In the genomic region with DNA sequence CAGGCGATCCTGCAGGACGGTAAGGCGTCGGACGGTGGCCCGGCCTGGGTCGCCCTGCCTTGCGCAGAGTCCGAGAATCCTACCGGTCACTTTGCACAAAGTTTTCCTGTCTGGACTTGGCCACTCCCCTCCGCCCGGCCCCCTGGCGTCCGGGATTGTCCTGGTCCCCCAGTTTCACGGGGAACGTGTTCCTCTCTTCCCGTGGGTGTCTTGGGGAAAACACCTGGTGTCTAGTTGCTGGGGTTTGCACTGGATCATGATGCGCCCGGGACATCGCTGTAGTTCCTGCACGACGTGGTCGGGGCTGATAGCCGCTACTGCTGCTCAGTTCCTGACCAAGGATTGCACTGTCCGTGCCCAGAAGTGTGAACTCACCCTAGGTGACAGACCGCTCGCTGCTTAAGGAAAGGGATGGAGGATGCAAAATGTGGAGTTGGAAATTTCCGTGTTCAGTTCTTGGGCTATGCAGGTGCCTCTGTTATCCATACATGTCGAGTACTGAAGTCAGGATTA, we compare ENCODE assay signal across 9 mouse cellular contexts. TPM values are rescaled to one million over a fixed set of nuclear protein-coding genes. Genes with fewer than 3 reads are reported as not detected.
DNase-seq lines count a peak whose midpoint lies in the region; ATAC-seq lines count a peak whose summit lies in the region.
"Had no signal": no experiment of that assay in that cellular context is flagged by ENCODE, and none has a peak within 500 bp of the region (broad histone marks: within the 10 kb centered on the region; RNA-seq: fewer than 3 reads in every experiment).

No protein-coding gene starts in this region.

- DNase-seq in lung, postnatal 10 days: no peak
- peak; percentile 51 for DNase-seq in embryonic facial prominence, embryonic 14.5 days (ENCODE audit: low spot score)
- no peak for DNase-seq in limb, embryonic 10.5 days (ENCODE audit: low spot score)
- no peak for DNase-seq in adrenal gland, postnatal 10 days
- DNase-seq in yolk sac, embryonic 10.5 days (ENCODE audit: low spot score): no peak
- DNase-seq in lung, postnatal 25 days (ENCODE audit: low spot score): no peak

- H3K4me3 ChIP-seq in lung, embryonic 16.5 days (ENCODE audit: low read length): peak overlapping the region; percentile 95
- H3K4me3 ChIP-seq in embryonic facial prominence, embryonic 14.5 days (ENCODE audit: low read depth, low read length): peak overlapping the region; percentile 79
- peak overlapping the region; percentile 91 for H3K4me3 ChIP-seq in limb, embryonic 10.5 days
- peak overlapping the region; percentile 92 for H3K4me3 ChIP-seq in neural tube, embryonic 15.5 days (replicated peaks)

- peaks cover 7% of the 10 kb centered on the region for H3K4me1 ChIP-seq in lung, embryonic 16.5 days (replicated peaks; ENCODE audit: control insufficient read depth, insufficient read depth, low read length)
- H3K4me1 ChIP-seq in embryonic facial prominence, embryonic 14.5 days (ENCODE audit: control insufficient read depth, insufficient read depth, low read length): peaks cover 10% of the 10 kb centered on the region
- H3K4me1 ChIP-seq in limb, embryonic 10.5 days: peaks cover 14% of the 10 kb centered on the region
- H3K4me1 ChIP-seq in neural tube, embryonic 15.5 days: peaks cover 11% of the 10 kb centered on the region

- no peaks in the 10 kb centered on the region for H3K27me3 ChIP-seq in lung, embryonic 16.5 days (ENCODE audit: control insufficient read depth, insufficient read depth, low read depth, low read length)
- H3K27me3 ChIP-seq in embryonic facial prominence, embryonic 14.5 days (replicated peaks; ENCODE audit: control insufficient read depth, insufficient read depth, low read length): no peaks in the 10 kb centered on the region
- no peaks in the 10 kb centered on the region for H3K27me3 ChIP-seq in limb, embryonic 10.5 days (ENCODE audit: low read depth, poor library complexity, severe bottlenecking)
- H3K27me3 ChIP-seq in neural tube, embryonic 15.5 days (replicated peaks): no peaks in the 10 kb centered on the region

- H3K27ac ChIP-seq in lung, embryonic 16.5 days (ENCODE audit: low read length): peak overlapping the region; percentile 90
- peak overlapping the region; percentile 83 for H3K27ac ChIP-seq in embryonic facial prominence, embryonic 14.5 days (replicated peaks; ENCODE audit: low read depth, low read length)
- peak overlapping the region; percentile 93 for H3K27ac ChIP-seq in limb, embryonic 10.5 days
- peak overlapping the region; percentile 89 for H3K27ac ChIP-seq in neural tube, embryonic 15.5 days (replicated peaks)

- no peaks in the 10 kb centered on the region for H3K36me3 ChIP-seq in lung, embryonic 16.5 days (ENCODE audit: control insufficient read depth, insufficient read depth, low read length)
- H3K36me3 ChIP-seq in embryonic facial prominence, embryonic 14.5 days (ENCODE audit: control insufficient read depth, insufficient read depth, low read length): peaks cover 4% of the 10 kb centered on the region; the same call in 1 of the 2 replicates
- peaks cover 6% of the 10 kb centered on the region for H3K36me3 ChIP-seq in limb, embryonic 10.5 days
- no peaks in the 10 kb centered on the region for H3K36me3 ChIP-seq in neural tube, embryonic 15.5 days

- H3K9ac ChIP-seq in lung, embryonic 16.5 days (ENCODE audit: low read length): peak overlapping the region; percentile 88
- H3K9ac ChIP-seq in embryonic facial prominence, embryonic 14.5 days (ENCODE audit: low read depth, low read length): peak overlapping the region; percentile 86
- H3K9ac ChIP-seq in neural tube, embryonic 15.5 days (replicated peaks): peak overlapping the region; percentile 80

- H3K9me3 ChIP-seq in lung, embryonic 16.5 days (ENCODE audit: control insufficient read depth, low read length): no peaks in the 10 kb centered on the region
- no peaks in the 10 kb centered on the region for H3K9me3 ChIP-seq in embryonic facial prominence, embryonic 14.5 days (ENCODE audit: control insufficient read depth, low read length)
- no peaks in the 10 kb centered on the region for H3K9me3 ChIP-seq in limb, embryonic 10.5 days (replicated peaks)
- no peaks in the 10 kb centered on the region for H3K9me3 ChIP-seq in neural tube, embryonic 15.5 days (replicated peaks)

- ATAC-seq in lung, embryonic 16.5 days (ENCODE audit: low read depth): peak; percentile 89
- ATAC-seq in embryonic facial prominence, embryonic 14.5 days (ENCODE audit: low read depth): peak; percentile 79
- peak; percentile 84 for ATAC-seq in neural tube, embryonic 15.5 days (ENCODE audit: low FRiP score)

- peak overlapping the region; percentile 66 for H3K4me2 ChIP-seq in lung, embryonic 16.5 days (ENCODE audit: low read depth, low read length)
- H3K4me2 ChIP-seq in embryonic facial prominence, embryonic 14.5 days (ENCODE audit: low read depth, low read length): peak overlapping the region; percentile 65
- peak overlapping the region; percentile 75 for H3K4me2 ChIP-seq in neural tube, embryonic 15.5 days

- under 1% methylated on average over 29 of the region's 29 CpGs for WGBS in lung, embryonic 16.5 days
- under 1% methylated on average over 26 of the region's 29 CpGs for WGBS in embryonic facial prominence, embryonic 14.5 days
- WGBS in limb, embryonic 10.5 days: under 1% methylated on average over 29 of the region's 29 CpGs
- WGBS in neural tube, embryonic 15.5 days: under 1% methylated on average over 29 of the region's 29 CpGs

RNA-seq across cellular contexts. Expression of a gene that starts 0.4 kb away (rescaled TPM):
- polyA plus RNA-seq in lung, embryonic 16.5 days (2015; fragmentation: Nextera tagmentation; extraction: Ambion mirVana): 27.6 and 27.8 TPM in 2 replicates
- 32.4 and 34.0 TPM in 2 replicates for polyA plus RNA-seq in embryonic facial prominence, embryonic 14.5 days (2014; fragmentation: Nextera tagmentation; extraction: Ambion mirVana)
- polyA plus RNA-seq in limb, embryonic 10.5 days (2016; fragmentation: Nextera tagmentation; extraction: Ambion mirVana): 22.7 and 29.7 TPM in 2 replicates
- 27.4 and 28.6 TPM in 2 replicates for polyA plus RNA-seq in neural tube, embryonic 15.5 days (2015; fragmentation: Nextera tagmentation; extraction: Ambion mirVana)
- 10 to 100 TPM; 33.7 to 40.9 TPM for total RNA-seq in adrenal gland, postnatal 10 days (2021)

RNA-seq across cellular contexts. Expression of a gene that starts 0.4 kb away (rescaled TPM):
- polyA plus RNA-seq in lung, embryonic 16.5 days (2015; fragmentation: Nextera tagmentation; extraction: Ambion mirVana): 9.6 and 10.9 TPM in 2 replicates
- 8.9 and 9.3 TPM in 2 replicates for polyA plus RNA-seq in embryonic facial prominence, embryonic 14.5 days (2014; fragmentation: Nextera tagmentation; extraction: Ambion mirVana)
- 11.8 and 12.0 TPM in 2 replicates for polyA plus RNA-seq in limb, embryonic 10.5 days (2016; fragmentation: Nextera tagmentation; extraction: Ambion mirVana)
- polyA plus RNA-seq in neural tube, embryonic 15.5 days (2015; fragmentation: Nextera tagmentation; extraction: Ambion mirVana): 6.8 and 10.3 TPM in 2 replicates
- total RNA-seq in adrenal gland, postnatal 10 days (2021): 1 to 10 TPM; 7.5 to 9.0 TPM

RNA-seq across cellular contexts. Expression of a gene that starts 20.6 kb away (rescaled TPM):
- 28.1 and 31.2 TPM in 2 replicates for polyA plus RNA-seq in lung, embryonic 16.5 days (2015; fragmentation: Nextera tagmentation; extraction: Ambion mirVana)
- polyA plus RNA-seq in embryonic facial prominence, embryonic 14.5 days (2014; fragmentation: Nextera tagmentation; extraction: Ambion mirVana): 28.4 and 36.0 TPM in 2 replicates
- 32.8 and 33.0 TPM in 2 replicates for polyA plus RNA-seq in limb, embryonic 10.5 days (2016; fragmentation: Nextera tagmentation; extraction: Ambion mirVana)
- polyA plus RNA-seq in neural tube, embryonic 15.5 days (2015; fragmentation: Nextera tagmentation; extraction: Ambion mirVana): 31.4 and 35.9 TPM in 2 replicates
- total RNA-seq in adrenal gland, postnatal 10 days (2021): 10 to 100 TPM; 22.9 to 25.4 TPM

RNA-seq across cellular contexts. Expression of a gene that starts 58.7 kb away (rescaled TPM):
- polyA plus RNA-seq in lung, embryonic 16.5 days (2015; fragmentation: Nextera tagmentation; extraction: Ambion mirVana): 0.72 and 0.79 TPM in 2 replicates
- polyA plus RNA-seq in embryonic facial prominence, embryonic 14.5 days (2014; fragmentation: Nextera tagmentation; extraction: Ambion mirVana): 0.88 and 1.2 TPM in 2 replicates
- polyA plus RNA-seq in limb, embryonic 10.5 days (2016; fragmentation: Nextera tagmentation; extraction: Ambion mirVana): 0.38 and 0.59 TPM in 2 replicates
- 19.6 and 22.4 TPM in 2 replicates for polyA plus RNA-seq in neural tube, embryonic 15.5 days (2015; fragmentation: Nextera tagmentation; extraction: Ambion mirVana)
- 1 to 10 TPM; 4.5 to 5.9 TPM for total RNA-seq in adrenal gland, postnatal 10 days (2021)
- polyA plus RNA-seq: gonadal fat pad, adult 2 months had no signal
